Mouse (Mus musculus) stomach, postnatal 0 days (tissue): ENCODE results near the gene Zfp51.
"Not testable (repeated sequence)": the region's sequence is repeated elsewhere in the genome, so short reads cannot be mapped to it uniquely, and the experiment has no call there.

Experiments used
- CTCF ChIP-seq: IDR thresholded peaks from 2 replicates; pipeline ENCODE4 v1.5.1; 2016; ENCODE audit warnings: antibody characterized with exemption, low read depth, mild to moderate bottlenecking, moderate library complexity
- EP300 ChIP-seq: optimal IDR thresholded peaks from 2 replicates; pipeline ENCODE3; 2016; ENCODE audit warnings: antibody characterized with exemption

GRCm38 (mm10) chr17:21478103-21478777 is 28.1 kb downstream of the Zfp51 start:
- not testable (repeated sequence) for TF ChIP-seq CTCF, EP300
